Mouse (Mus musculus) frontal cortex, postnatal 25 days (tissue): ENCODE measurements around the gene A3galt2.
A peak's percentile ranks its signal among the peaks of the same experiment; 100 is the strongest.

Experiments used
- DNase-seq, 2 experiments: peaks; one replicate each; pipeline ENCODE4 v3.0.0; 2022; ENCODE audit warnings: low spot score in 2 of 2

The A3galt2 gene

DNA sequence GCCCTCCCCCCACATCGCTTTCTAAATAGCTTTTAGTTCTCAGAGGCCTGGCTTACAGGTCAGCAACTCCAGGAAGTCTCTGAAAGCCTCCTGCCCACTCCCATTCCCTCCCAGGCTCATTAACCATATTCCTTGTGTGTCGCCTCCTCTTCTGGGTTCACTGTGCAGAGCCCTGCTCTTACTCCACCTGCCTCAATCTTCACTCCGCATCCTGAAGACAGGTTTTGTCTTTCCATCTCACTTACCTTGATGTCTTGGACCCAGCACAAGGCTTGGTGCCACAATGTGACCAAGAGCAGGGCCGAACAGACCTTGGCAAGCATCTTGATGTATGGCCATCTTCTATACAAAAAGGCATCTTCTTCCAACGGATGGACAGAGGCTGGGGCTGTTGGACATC, 4.0 kb downstream of the A3galt2 start:
- DNase-seq, result no peak

DNA sequence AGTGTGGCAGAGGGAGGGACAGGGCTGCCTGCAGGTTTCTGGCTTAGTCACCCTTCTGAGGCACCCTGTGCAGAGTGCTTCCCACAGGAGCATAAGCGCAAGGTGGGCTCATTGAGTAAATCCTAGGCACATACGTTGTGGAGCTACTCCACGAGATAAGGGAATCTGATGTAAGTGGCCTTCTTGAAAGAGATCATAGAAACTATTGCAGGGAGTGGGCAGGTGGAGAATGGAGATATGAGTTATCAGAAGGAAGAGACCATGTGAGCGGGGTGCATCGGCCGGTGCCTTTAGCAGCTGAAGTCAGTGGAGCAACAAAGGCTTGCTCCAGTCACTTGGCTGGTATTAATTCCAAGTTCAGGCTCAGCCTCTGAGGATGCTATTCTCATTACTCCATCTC, 4.9 kb downstream of the A3galt2 start:
- DNase-seq, result no peak

DNA sequence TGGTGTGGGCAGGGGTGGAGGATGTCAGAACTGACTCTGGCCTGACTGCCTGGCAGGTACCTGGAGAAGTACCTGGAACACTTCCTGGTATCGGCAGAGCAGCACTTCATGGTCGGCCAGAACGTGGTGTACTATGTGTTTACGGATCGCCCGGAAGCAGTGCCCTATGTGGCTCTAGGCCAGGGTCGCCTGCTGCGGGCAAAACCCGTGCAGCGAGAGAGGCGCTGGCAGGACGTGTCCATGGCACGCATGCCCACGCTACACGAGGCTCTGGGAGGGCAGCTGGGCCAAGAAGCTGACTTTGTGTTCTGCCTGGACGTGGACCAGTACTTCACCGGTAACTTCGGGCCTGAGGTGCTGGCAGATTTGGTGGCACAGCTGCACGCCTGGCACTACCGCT, 11.8 kb downstream of the A3galt2 start:
- no peak for DNase-seq

DNA sequence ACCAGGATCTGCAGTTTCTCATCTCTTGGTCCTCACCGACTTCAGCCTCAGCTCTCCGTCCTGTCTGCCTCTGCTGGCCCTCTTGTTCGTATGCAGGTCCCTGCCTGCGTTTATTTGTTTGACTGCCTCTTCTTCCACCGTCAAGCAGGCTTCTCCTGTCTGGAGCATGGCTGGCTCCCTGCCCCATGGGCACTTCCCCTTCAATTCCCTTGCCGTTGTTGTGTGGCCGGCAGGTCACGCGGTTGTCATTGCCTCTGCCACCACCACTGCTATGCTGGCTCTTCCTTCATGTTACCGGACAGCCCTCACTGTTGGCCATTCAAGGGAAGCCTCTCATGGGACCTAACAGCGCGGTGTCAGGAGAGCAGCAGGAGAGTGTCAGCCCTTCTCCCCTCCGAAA, 13.0 kb downstream of the A3galt2 start:
- DNase-seq, result no peak

DNA sequence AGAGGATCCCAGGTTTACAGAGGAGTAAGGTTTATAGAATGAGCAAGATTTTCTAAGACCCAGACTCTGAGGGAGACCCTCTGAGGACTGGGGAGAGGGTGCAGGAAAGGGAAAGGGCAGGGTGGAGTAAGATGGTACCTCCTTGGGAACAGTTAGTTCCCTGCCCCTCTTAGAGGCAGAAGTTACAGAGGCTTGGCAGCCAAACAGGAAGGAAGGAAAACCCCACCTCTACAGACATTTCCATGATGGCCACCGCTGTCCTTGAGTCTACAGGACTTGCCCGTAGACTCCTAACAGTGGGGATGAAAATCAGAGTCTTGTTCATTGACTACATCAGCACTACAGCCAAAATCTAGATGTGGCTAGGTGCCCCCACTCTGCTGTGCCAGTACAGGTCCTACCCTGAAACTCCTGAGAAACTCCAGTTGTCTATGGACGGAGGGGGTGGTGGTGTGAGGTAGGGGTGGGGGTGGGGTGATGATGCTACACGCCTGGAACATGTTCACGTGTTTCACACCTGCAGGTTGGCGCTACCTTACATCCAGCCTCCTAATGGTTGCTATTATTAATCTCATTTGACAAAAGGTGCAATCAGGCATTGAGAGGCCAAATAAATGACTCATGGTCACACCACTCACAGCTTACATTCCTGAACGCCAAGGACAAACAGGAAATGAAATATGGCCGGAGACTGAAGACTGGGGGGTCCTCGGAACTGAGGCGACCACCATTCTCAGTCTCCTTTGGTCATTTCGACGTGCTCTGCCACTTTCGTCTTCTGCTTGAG, 14.6 kb downstream of the A3galt2 start:
- no peak for DNase-seq

DNA sequence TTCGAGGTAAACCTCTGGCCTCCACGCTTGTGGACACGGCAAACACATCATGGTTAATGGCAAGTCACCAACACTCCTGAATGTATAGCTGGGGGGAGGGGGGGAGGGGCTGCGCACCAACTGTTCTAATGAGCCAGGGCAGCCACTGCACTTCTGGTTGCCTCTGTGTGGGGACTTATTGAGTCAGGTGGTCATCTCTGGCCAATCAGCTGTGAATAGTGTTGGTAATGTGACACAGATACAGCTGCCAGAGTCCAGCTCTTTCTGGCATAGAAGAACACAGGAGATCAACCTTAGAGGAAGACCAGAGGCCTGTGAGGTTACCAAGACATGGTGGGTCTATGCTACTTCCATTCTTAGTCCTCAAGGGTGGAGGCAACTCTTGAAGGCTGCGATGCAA, 15.5 kb downstream of the A3galt2 start:
- no peak for DNase-seq

DNA sequence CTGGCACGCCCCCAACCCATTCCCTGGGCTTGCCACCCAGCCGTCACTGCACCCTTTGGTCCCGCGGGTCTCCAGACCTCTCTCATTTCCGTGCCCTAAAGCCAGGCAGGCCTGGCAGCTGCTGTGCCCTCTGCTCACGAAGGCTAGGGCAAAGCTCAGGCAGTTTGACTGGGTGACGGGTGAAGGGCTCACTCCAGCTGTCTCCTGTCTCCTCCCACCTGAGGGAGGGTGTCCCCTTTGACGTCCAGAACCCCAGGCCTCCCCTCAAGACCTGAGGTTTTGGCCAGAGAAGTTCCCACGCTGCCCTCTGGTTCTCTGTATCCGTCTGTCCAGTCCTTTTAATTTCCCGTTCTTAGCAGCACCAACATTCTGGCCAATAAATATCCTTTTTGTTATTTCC, 18.7 kb downstream of the A3galt2 start:
- no peak for DNase-seq

DNA sequence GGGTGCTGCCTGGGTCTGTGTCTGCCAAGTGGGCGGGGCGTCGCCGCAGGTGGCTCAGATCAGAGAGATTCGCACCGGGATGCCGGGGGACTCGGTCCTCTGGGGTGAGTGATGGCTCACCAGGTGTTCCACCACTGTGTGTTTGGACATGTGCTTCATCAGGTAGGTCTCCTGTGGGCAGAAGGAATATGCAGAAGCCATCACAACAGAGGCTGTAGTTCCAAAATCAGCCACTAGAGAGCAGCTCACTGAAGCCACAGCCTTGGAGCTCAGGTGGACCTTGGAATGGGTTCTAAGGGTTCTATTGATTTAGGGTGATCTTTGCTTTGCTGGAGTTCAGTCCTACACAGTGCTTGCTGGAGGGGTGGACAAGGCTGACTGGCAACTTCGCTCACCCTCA, 19.3 kb downstream of the A3galt2 start:
- DNase-seq, result no peak

DNA sequence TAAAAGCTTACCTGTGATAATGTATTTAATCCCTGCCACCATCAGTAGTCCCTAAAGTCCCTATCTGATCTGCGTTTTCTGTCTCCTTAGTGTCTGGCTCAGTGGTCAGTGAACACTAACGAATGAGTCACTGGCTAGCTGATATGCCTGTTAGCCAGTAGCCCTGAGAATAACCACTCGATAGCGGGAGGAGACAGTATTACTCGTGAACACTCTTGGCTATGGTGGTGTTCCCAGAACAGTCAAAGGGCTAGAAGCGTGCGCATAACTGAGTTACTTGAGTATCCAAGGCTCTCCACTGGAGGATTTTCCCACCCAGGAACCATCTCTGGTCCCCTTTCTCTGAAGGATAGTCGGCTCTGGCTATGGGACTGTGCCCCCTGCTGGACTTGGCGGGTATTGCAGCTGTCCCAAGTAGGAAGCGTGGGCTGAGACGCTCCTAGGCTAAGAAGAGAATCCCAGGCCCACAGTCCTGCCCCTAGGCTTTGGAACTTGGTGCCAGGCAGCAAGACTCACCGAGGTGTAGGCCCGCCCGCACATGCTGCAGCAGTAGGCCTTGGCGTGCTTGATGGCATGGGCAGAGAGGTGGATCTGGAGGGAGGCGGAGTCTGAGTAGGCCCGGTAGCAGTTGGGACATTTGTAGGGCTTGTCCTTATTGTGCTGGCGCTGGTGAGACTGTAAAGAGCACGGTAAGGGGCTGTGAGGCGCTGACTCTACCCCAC, 21.6 kb downstream of the A3galt2 start:
- peak; percentile 67 to 76 for DNase-seq

DNA sequence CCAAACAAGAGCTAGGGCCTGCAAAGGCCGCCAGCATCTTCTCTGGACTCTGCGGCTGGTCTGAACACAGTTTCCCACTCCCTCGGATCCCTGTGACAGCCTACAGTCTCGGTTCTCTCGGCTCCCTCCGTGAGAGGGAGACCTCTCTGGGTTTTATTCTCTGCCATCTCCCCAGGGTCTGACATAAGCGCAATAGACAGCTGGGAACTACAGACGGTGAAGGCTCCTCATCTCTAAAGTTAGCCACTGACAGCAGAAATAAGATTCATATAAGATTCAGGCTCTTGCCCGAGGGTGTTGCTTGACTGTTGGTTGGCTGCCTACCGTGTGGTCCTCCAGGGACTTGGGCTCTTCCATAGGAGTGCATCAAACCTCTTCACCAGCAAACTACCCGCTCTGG, 22.4 kb downstream of the A3galt2 start:
- DNase-seq, result no peak

DNA sequence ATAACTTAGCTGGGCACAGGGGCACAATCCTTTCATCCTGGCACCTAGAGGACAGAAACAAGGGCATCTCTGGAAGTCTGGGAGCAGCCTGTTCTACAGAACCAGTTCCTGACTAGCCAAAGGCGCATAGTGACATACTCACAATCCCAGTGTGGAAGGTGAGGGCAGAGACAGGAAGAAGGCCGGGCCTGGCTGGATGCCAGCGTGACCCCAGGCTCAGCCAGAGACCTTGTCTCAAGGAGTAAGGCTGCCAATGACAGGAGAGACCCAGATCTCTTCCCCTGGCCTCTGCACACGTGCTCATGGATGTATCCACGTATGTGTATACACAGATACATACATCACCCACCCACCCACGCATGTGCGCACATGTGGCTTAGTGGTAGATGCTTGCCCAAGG, 26.9 kb downstream of the A3galt2 start:
- DNase-seq, result no peak

DNA sequence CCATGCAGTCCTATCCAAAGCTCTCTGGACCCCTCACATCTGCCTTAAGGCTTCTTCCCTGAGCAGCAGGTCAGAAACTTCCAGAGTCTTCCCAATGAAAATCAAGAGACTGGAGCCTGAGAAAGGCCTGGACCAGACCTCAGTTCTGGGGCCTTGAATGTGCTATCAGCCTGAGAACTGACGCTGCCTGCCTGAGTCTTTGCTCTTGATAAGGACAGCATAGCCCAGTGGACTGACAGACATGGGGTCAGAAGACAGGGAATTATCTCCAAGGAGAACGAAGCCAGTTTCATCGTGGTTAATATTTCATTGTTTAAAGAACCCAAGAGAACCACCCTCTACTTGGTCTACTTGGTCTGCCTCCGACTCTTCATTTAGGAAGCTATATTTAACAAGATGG, 27.5 kb downstream of the A3galt2 start:
- no peak for DNase-seq

DNA sequence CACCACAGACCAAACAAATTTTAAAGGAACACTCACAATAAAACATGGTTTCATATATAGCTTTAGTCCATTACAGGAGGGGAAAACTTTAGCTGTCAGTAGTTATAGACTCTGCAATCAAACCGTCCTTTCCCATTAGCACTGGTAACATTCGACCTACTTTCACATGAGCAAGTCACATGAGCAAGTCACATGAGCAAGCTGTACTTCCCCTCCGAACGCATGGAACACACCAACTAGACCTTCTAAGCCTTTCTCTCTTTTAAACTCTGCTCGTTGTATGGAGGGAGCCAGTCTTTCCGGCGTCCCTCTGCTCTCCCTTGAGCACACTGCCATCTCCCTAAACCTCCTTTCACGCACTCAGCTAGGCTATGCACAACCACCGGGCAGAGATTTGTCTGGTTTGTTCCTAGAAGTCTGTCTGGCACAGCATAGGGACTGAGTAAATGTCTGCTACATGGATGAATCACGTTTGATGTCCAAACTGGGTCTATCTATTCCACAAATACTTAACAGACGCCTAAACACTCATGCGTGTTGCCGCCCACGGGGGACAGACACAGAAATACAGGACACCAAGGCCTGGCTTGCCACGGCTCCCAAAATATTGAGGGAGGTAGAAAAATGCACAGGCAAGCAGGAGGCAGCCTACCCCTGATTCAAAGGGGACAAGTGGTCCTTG, 29.9 kb downstream of the A3galt2 start:
- DNase-seq, result no peak

DNA sequence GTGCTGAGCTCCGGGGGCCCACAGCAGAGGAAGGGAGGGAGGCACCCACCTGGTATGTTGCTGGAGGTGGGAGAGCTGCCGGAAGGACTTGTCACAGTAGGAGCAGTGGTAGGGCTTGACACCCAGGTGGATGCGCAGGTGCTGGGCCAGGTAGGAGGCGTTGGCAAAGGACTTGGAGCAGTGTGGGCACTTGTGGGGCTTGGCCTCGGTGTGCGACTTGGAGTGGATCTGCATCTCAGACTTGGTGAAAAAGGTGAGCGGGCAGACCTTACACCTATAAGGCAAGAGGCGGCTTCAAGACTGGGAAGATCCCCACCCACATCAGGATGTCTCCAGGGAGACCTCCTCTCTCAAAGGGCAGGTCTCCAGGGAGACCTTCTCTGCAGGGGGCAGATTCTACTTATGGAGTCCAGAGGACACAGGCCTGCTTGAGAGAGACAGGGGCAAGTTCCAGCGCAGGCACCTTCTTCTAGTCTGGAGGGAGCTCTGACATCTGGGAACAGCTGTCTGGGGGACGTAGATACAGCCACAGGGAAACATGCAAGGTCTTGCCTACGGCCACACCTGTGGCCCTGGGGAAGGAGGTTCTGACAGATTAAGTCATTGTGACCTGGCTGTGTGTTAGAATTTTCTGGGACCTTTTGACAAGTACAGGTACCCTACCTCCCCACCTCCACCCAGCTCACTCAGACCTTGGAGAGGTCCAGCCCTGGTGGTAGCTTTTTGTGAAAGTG, 30.9 kb downstream of the A3galt2 start:
- DNase-seq, result no peak

DNA sequence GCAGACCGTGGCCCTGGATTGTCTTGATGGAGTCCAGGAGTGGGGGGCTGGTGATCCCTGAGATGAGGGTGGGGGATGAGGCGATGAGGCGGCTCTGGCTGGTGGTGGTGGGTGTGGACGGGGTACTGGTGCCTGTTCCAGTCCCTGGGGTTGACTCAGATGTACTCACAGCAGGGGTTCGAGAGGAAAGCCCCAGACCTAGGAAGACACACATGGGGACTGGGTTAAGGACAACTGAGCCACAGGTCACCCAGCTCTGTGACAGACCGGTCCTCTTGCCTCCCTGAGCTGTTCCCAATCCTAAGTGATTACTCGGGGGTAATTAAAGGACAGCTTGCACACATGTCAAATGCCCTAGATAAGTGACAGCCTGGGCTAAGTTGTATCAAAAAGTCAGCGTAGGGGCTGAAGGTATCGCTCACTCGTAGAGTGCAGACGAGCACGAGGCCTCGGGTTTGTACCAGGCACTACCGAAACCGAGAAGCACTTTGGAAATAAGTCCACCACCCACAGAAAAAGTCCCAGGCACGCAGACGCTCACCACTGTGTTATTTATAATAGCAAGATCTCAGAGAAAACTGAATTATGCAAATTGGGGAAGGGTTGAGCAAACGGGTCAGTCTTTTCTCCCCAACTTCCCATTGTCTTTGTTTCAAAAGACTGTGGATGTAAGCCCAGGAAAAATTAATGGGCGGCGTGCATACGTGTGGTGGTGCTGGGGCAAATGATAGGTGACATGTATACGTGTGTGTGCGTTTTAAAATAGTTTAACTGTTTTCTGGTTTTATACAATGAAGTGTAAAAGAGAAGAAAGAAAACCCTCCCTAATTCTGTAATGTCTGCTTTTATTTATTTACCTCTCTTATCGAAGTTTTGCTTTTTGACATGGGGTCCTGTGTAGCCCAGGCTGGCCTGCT, 32.1 kb downstream of the A3galt2 start:
- DNase-seq, result no peak

DNA sequence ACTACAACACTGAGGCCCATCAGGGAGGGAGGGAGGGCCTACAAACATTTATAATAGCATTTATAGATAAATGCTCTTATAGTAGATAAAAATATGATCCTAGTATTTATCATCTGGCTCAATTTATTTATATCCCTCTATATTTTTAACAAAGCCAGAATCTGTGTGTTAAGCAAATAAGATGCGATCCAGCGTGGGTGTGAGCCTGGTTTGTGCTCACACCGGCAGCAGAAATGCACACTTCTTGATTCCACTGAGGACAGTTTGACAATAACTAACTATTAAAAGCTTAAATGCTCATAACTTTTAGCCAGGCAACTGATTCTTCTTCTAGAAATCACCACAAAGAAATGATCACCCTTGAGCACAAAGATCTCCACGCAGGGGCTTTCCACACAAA, 32.9 kb downstream of the A3galt2 start:
- DNase-seq, result no peak

DNA sequence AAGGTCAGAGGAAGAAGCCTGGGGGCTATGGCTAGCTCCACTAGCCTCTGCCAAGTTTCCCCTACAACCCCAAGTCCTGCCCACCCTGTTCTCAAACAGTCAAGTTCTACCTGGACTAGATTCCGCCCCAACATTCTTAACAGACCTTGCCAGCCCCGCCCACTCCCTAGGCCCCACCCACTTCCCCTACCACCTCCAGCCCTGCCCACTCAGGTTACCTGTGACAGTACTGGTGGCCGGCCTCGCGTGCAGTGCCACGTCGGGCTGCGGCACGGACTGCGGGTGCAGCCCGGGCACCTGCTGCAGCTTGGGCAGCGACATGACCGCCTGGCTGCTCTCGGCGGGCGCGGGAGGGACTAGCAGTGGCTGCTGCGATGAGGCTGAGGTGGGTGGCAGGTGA, 34.5 kb downstream of the A3galt2 start:
- DNase-seq, result no peak

DNA sequence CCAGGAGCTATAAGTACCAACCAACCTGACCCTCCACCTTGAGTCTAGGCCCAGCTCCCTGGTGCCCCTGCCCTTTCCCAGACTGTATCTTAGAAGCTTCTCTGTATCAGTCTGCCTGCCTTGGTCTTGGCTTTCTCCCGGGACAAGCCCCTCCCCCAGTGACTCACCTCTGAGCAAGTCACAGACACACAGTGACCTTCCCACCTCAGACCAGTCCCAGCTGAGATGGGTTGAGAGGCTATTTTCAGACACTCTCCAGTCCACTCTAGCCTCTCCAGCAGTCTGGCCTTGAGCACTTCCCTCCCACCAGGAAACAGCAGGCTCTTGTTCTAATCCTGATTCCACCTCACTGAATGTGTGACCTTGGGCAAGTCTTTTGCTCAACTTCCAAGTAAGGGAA, 38.5 kb downstream of the A3galt2 start:
- DNase-seq, result no peak

DNA sequence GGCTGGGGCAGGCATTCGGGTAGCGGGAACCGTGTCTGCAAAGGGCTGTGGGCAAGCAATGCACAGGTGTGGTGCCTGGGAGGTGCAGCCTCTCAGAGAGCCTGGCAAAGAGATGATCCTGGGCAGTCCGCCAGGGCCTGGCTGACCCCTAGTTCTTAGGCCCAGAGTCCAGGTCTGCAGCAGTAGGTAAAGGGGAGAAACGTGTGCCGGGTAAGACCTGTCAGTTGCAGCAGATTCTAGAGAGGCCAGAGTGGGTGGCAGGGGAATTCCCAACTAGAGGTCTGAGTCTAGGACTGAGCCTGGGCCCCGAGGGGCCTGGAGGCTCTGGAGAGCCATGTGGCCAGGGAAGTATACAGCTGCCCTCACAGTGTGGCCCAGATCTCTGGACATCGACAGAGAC, 39.0 kb downstream of the A3galt2 start:
- no peak for DNase-seq

DNA sequence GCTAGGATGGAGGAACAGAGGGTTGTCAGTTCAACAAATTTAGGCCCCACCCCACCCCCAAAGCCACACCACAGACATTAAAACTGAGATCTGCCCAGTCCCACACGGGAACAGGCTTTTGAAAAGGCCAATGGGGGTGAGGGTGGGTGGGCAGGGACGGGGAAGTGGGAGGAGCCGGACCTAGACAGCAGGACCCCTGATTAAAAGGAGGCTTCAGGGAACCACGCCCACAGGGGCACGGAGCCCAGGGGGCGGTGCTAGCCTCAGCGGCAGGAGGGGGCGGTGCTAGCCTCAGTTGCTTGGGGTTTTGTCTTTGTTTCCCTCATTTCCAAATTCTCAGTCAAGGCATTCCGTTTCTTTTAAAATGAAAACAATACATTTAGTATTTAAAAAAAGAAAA, 40.4 kb downstream of the A3galt2 start:
- DNase-seq, result no peak

DNA sequence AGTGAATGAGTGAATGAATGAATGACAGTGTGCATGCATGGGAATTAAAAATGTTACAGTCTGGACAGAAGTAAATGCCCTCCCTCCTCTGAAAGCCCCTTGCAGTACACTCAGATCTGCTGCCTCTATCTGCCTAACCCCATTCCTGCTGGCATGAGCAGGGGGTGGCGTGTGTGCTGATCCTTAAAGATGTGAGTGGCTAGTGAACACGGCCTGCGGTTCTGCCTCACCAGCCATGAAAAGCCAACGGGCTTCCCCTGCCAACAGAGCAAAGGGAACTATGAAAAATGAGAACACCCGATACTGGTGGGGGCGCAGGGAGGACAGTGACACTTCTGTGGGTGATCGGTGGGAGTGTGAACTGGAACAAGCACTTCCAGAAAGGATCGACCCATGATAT, 41.6 kb downstream of the A3galt2 start:
- no peak for DNase-seq
